Mouse (Mus musculus): ENCODE results near the gene Ube2g2. TPM values are rescaled to one million over a fixed set of nuclear protein-coding genes. Genes with fewer than 3 reads are reported as not detected.

Gene Ube2g2
- polyA plus RNA-seq, 1 experiment from 2014 or later = 98.9 TPM

- Histone ChIP-seq H3K27me3 (replicated peaks; ENCODE audit: low read depth, poor library complexity, severe bottlenecking) (no peaks in the 10 kb centered on the region), H3K27ac (replicated peaks) (no peak overlapping the region), H3K9me3 (no peaks in the 10 kb centered on the region), H3K36me3 (replicated peaks) (peaks cover 81% of the 10 kb centered on the region), H3K4me1 (peaks cover 26% of the 10 kb centered on the region), H3K4me3 (no peak overlapping the region)
- WGBS = 94% methylated on average over 8 of the region's 8 CpGs
- no peak for DNase-seq (ENCODE audit: low spot score)
Measured at GRCm38 (mm10) chr10:77610221-77610961, 11.7 kb upstream of the Ube2g2 start.

- Histone ChIP-seq H3K36me3 (replicated peaks) (peaks cover 98% of the 10 kb centered on the region), H3K9me3 (no peaks in the 10 kb centered on the region), H3K4me3 (no peak overlapping the region), H3K27ac (replicated peaks) (no peak overlapping the region), H3K27me3 (replicated peaks; ENCODE audit: low read depth, poor library complexity, severe bottlenecking) (no peaks in the 10 kb centered on the region), H3K4me1 (0 out of 2 replicates have a peak, but pooled peaks cover 4% of the 10 kb centered on the region)
- 86% methylated on average over 3 of the region's 3 CpGs for WGBS
- no peak for DNase-seq (ENCODE audit: low spot score)
Measured at GRCm38 (mm10) chr10:77613409-77613808, 8.7 kb upstream of the Ube2g2 start.

- Histone ChIP-seq H3K27ac (replicated peaks) (no peak overlapping the region), H3K4me3 (no peak overlapping the region), H3K9me3 (no peaks in the 10 kb centered on the region), H3K4me1 (0 out of 2 replicates have a peak, but pooled peaks cover 4% of the 10 kb centered on the region), H3K27me3 (replicated peaks; ENCODE audit: low read depth, poor library complexity, severe bottlenecking) (no peaks in the 10 kb centered on the region), H3K36me3 (replicated peaks) (peaks cover 96% of the 10 kb centered on the region)
- no peak for DNase-seq (ENCODE audit: low spot score)
- WGBS = 94% methylated on average over 8 of the region's 8 CpGs
Measured at GRCm38 (mm10) chr10:77615647-77616046, 6.4 kb upstream of the Ube2g2 start.

- Histone ChIP-seq H3K4me3 (no peak overlapping the region), H3K36me3 (replicated peaks) (peaks cover 94% of the 10 kb centered on the region), H3K9me3 (no peaks in the 10 kb centered on the region), H3K27ac (replicated peaks) (no peak overlapping the region), H3K27me3 (replicated peaks; ENCODE audit: low read depth, poor library complexity, severe bottlenecking) (no peaks in the 10 kb centered on the region), H3K4me1 (no peaks in the 10 kb centered on the region)
- 94% methylated on average over 9 of the region's 9 CpGs for WGBS
- DNase-seq (ENCODE audit: low spot score) = no peak
Measured at GRCm38 (mm10) chr10:77616166-77616565, 5.9 kb upstream of the Ube2g2 start.

- WGBS = 92% methylated on average over 7 of the region's 7 CpGs
- Histone ChIP-seq H3K27ac (replicated peaks) (no peak overlapping the region), H3K4me3 (no peak overlapping the region), H3K27me3 (replicated peaks; ENCODE audit: low read depth, poor library complexity, severe bottlenecking) (no peaks in the 10 kb centered on the region), H3K4me1 (peaks cover 5% of the 10 kb centered on the region), H3K9me3 (no peaks in the 10 kb centered on the region), H3K36me3 (replicated peaks) (peaks cover 87% of the 10 kb centered on the region)
- no peak for DNase-seq (ENCODE audit: low spot score)
Measured at GRCm38 (mm10) chr10:77616926-77617325, 5.1 kb upstream of the Ube2g2 start.

- DNase-seq (ENCODE audit: low spot score) = no peak
- H3K9me3 ChIP-seq = no peaks in the 10 kb centered on the region
- 79% methylated on average over 8 of the region's 8 CpGs for WGBS
- H3K4me1 ChIP-seq = peaks cover 27% of the 10 kb centered on the region
- H3K36me3 ChIP-seq (replicated peaks) = peaks cover 54% of the 10 kb centered on the region
- H3K27me3 ChIP-seq (replicated peaks; ENCODE audit: low read depth, poor library complexity, severe bottlenecking) = no peaks in the 10 kb centered on the region
- H3K4me3 ChIP-seq = peak overlapping the region; percentile 99
- H3K27ac ChIP-seq (replicated peaks) = peak overlapping the region; percentile 95
Measured at GRCm38 (mm10) chr10:77621546-77621945, 529 bp upstream of the Ube2g2 start.

GRCm38 (mm10) chr10:77623069-77623492 is 1.0 kb downstream of the Ube2g2 start:
- WGBS = 17% methylated on average over 8 of the region's 8 CpGs
- peak; percentile 33 for DNase-seq (ENCODE audit: low spot score)
- Histone ChIP-seq H3K4me3 (peak overlapping the region; percentile 99), H3K4me1 (peaks cover 27% of the 10 kb centered on the region), H3K9me3 (no peaks in the 10 kb centered on the region), H3K36me3 (replicated peaks) (peaks cover 42% of the 10 kb centered on the region), H3K27me3 (replicated peaks; ENCODE audit: low read depth, poor library complexity, severe bottlenecking) (no peaks in the 10 kb centered on the region), H3K27ac (replicated peaks) (peak overlapping the region; percentile 95)

- no peak for DNase-seq (ENCODE audit: low spot score)
- Histone ChIP-seq H3K27ac (replicated peaks) (no peak overlapping the region), H3K4me1 (peaks cover 27% of the 10 kb centered on the region), H3K36me3 (replicated peaks) (peaks cover 39% of the 10 kb centered on the region), H3K4me3 (peak overlapping the region; percentile 99), H3K27me3 (replicated peaks; ENCODE audit: low read depth, poor library complexity, severe bottlenecking) (no peaks in the 10 kb centered on the region), H3K9me3 (no peaks in the 10 kb centered on the region)
- WGBS = 91% methylated on average over 10 of the region's 10 CpGs
Measured at GRCm38 (mm10) chr10:77623639-77624400, 1.7 kb downstream of the Ube2g2 start.

GRCm38 (mm10) chr10:77624570-77624995 is 2.5 kb downstream of the Ube2g2 start:
- peaks cover 27% of the 10 kb centered on the region for H3K4me1 ChIP-seq
- no peak for DNase-seq (ENCODE audit: low spot score)
- WGBS = 78% methylated on average over 7 of the region's 7 CpGs
- H3K27me3 ChIP-seq (replicated peaks; ENCODE audit: low read depth, poor library complexity, severe bottlenecking) = no peaks in the 10 kb centered on the region
- H3K27ac ChIP-seq (replicated peaks) = no peak overlapping the region
- H3K4me3 ChIP-seq = no peak overlapping the region
- no peaks in the 10 kb centered on the region for H3K9me3 ChIP-seq
- H3K36me3 ChIP-seq (replicated peaks) = peaks cover 37% of the 10 kb centered on the region

GRCm38 (mm10) chr10:77626036-77626435 is 4.0 kb downstream of the Ube2g2 start:
- 89% methylated on average over 7 of the region's 7 CpGs for WGBS
- no peak overlapping the region for H3K4me3 ChIP-seq
- DNase-seq (ENCODE audit: low spot score) = no peak
- H3K9me3 ChIP-seq = no peaks in the 10 kb centered on the region
- H3K4me1 ChIP-seq = peaks cover 27% of the 10 kb centered on the region
- H3K36me3 ChIP-seq (replicated peaks) = peaks cover 32% of the 10 kb centered on the region
- H3K27ac ChIP-seq (replicated peaks) = no peak overlapping the region
- H3K27me3 ChIP-seq (replicated peaks; ENCODE audit: low read depth, poor library complexity, severe bottlenecking) = no peaks in the 10 kb centered on the region

GRCm38 (mm10) chr10:77626591-77626990 is 4.5 kb downstream of the Ube2g2 start:
- Histone ChIP-seq H3K4me3 (no peak overlapping the region), H3K27ac (replicated peaks) (no peak overlapping the region), H3K36me3 (replicated peaks) (peaks cover 37% of the 10 kb centered on the region), H3K4me1 (peaks cover 25% of the 10 kb centered on the region), H3K9me3 (no peaks in the 10 kb centered on the region), H3K27me3 (replicated peaks; ENCODE audit: low read depth, poor library complexity, severe bottlenecking) (no peaks in the 10 kb centered on the region)
- WGBS = 89% methylated on average over 7 of the region's 7 CpGs
- DNase-seq (ENCODE audit: low spot score) = no peak

- DNase-seq (ENCODE audit: low spot score) = peak; percentile 83
- H3K9me3 ChIP-seq = no peaks in the 10 kb centered on the region
- H3K27ac ChIP-seq (replicated peaks) = no peak overlapping the region
- peaks cover 45% of the 10 kb centered on the region for H3K36me3 ChIP-seq (replicated peaks)
- H3K27me3 ChIP-seq (replicated peaks; ENCODE audit: low read depth, poor library complexity, severe bottlenecking) = no peaks in the 10 kb centered on the region
- H3K4me1 ChIP-seq = peaks cover 21% of the 10 kb centered on the region
- no peak overlapping the region for H3K4me3 ChIP-seq
- 44% methylated on average over 2 of the region's 2 CpGs for WGBS
Measured at GRCm38 (mm10) chr10:77627497-77627896, 5.4 kb downstream of the Ube2g2 start.

- no peak overlapping the region for H3K4me3 ChIP-seq
- 92% methylated on average over 3 of the region's 3 CpGs for whole genome bisulfite sequencing
- DNase-seq (ENCODE audit: low spot score) = no peak
- peaks cover 7% of the 10 kb centered on the region; the same call in 1 of the 2 replicates for H3K4me1 ChIP-seq
- peaks cover 58% of the 10 kb centered on the region for H3K36me3 ChIP-seq (replicated peaks)
- no peaks in the 10 kb centered on the region for H3K9me3 ChIP-seq
- no peak overlapping the region for H3K27ac ChIP-seq (replicated peaks)
- no peaks in the 10 kb centered on the region for H3K27me3 ChIP-seq (replicated peaks; ENCODE audit: low read depth, poor library complexity, severe bottlenecking)
Measured at GRCm38 (mm10) chr10:77629163-77629562, 7.1 kb downstream of the Ube2g2 start.

Measured in embryonic facial prominence, embryonic 10.5 days (tissue).